Mouse (Mus musculus): ENCODE measurements at regions not wholly inside any gene's neighbourhood (a gene's known extent, or its start where the extent isn't known, plus 50 kb on each side); places are given as distances from the start of the nearest gene placed in this dataset.

GRCm38 (mm10) chr10:84024901-84025300, 302.2 kb downstream of the 1500009L16Rik start:
- DNase-seq (ENCODE audit: low spot score), result no peak

- DNase-seq (ENCODE audit: low spot score), result no peak
These were observed 304.1 kb downstream of the 1500009L16Rik start for GRCm38 (mm10) chr10:84026798-84027197.

- DNase-seq (ENCODE audit: low spot score), result no peak
These were observed 313.6 kb downstream of the 1500009L16Rik start for GRCm38 (mm10) chr10:84036131-84036877.

GRCm38 (mm10) chr10:84048706-84049105, 326.0 kb downstream of the 1500009L16Rik start:
- DNase-seq (ENCODE audit: low spot score), result no peak

GRCm38 (mm10) chr10:84052696-84053095, 330.0 kb downstream of the 1500009L16Rik start:
- DNase-seq (ENCODE audit: low spot score), result no peak

- DNase-seq (ENCODE audit: low spot score), result no peak
These were observed 332.1 kb downstream of the 1500009L16Rik start for GRCm38 (mm10) chr10:84054551-84055336.

- DNase-seq (ENCODE audit: low spot score), result no peak
These were observed 332.9 kb downstream of the 1500009L16Rik start for GRCm38 (mm10) chr10:84055402-84056167.

- DNase-seq (ENCODE audit: low spot score), result no peak
These were observed 333.9 kb downstream of the 1500009L16Rik start for GRCm38 (mm10) chr10:84056323-84057169.

GRCm38 (mm10) chr10:84058301-84058700, 335.6 kb downstream of the 1500009L16Rik start:
- no peak for DNase-seq (ENCODE audit: low spot score)

GRCm38 (mm10) chr10:84059646-84060491, 337.2 kb downstream of the 1500009L16Rik start:
- no peak for DNase-seq (ENCODE audit: low spot score)

- DNase-seq (ENCODE audit: low spot score), result peak; percentile 24
These were observed 338.0 kb downstream of the 1500009L16Rik start for GRCm38 (mm10) chr10:84060492-84061218.

- DNase-seq (ENCODE audit: low spot score), result no peak
These were observed 344.5 kb downstream of the 1500009L16Rik start for GRCm38 (mm10) chr10:84067052-84067650.

GRCm38 (mm10) chr10:84069806-84070205, 347.1 kb downstream of the 1500009L16Rik start:
- no peak for DNase-seq (ENCODE audit: low spot score)

- DNase-seq (ENCODE audit: low spot score), result no peak
These were observed 350.3 kb downstream of the 1500009L16Rik start for GRCm38 (mm10) chr10:84072866-84073483.

- DNase-seq (ENCODE audit: low spot score), result no peak
These were observed 352.9 kb downstream of the 1500009L16Rik start for GRCm38 (mm10) chr10:84075581-84075980.

- no peak for DNase-seq (ENCODE audit: low spot score)
These were observed 357.6 kb downstream of the 1500009L16Rik start for GRCm38 (mm10) chr10:84080236-84080635.

- no peak for DNase-seq (ENCODE audit: low spot score)
These were observed 358.7 kb downstream of the Nuak1 start for GRCm38 (mm10) chr10:84081673-84082072.

- no peak for DNase-seq (ENCODE audit: low spot score)
These were observed 352.9 kb downstream of the Nuak1 start for GRCm38 (mm10) chr10:84087528-84087927.

Measured in thymus, postnatal 0 days (tissue).